Mouse (Mus musculus): ENCODE data around the gene Ankrd23.

The Ankrd23 gene

GRCm38 (mm10) chr1:36562388-36562787, 25.7 kb upstream of the Ankrd23 start:
- no peak for DNase-seq

GRCm38 (mm10) chr1:36560903-36561302, 24.2 kb upstream of the Ankrd23 start:
- DNase-seq = no peak

- no peak for DNase-seq
Measured at GRCm38 (mm10) chr1:36559888-36560287, 23.2 kb upstream of the Ankrd23 start.

- no peak for DNase-seq
Measured at GRCm38 (mm10) chr1:36559256-36559655, 22.6 kb upstream of the Ankrd23 start.

- peak; percentile 33 to 51 for DNase-seq
Measured at GRCm38 (mm10) chr1:36558031-36558993, 21.6 kb upstream of the Ankrd23 start, which contains the start of gene Sema4c. TSS of gene Sema4c (minus strand) at chr1:36558349.

- DNase-seq = peak; percentile 34 to 48
Measured at GRCm38 (mm10) chr1:36557457-36558011, 20.9 kb upstream of the Ankrd23 start.

GRCm38 (mm10) chr1:36556553-36557456, 20.1 kb upstream of the Ankrd23 start:
- peak; percentile 54 to 77 for DNase-seq

GRCm38 (mm10) chr1:36555798-36556395, 19.2 kb upstream of the Ankrd23 start:
- DNase-seq = no peak

DNA sequence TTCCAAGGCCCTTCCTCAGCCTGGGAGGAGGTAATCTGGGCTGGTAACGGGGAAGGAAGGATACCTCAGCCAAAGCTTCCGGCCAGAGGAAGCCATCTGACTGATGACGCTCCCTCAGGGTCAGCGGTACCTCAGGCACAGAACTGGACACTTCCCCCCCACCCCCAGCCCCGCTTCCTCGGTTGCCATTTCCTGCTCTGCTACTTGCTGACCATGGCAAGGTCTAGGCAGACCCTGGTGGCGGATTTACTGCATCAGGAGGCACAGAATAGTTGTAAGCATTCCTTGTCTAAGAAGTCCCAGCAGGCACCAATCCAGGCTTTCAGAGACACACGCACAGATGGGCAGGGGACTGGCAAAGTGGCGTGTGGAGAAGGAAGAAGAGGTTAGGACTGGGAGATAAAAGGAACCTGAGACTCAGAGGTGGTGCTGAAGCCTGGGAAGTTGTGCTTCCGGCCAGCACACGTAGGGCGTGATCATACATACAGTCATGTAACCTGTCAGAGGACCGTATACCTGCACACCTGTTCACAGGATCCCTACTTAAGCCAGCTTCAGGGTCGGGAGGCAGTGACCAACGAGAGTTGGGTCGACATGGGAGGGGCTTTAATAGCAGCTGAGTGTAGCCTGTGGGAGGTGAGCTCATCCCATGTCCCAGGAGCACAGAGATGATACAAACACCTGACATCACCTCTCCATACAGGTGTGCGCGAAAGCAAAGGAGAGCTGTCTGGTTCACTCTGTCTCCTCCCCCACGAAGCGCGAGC, 18.1 kb upstream of the Ankrd23 start:
- no peak for DNase-seq

- no peak for DNase-seq
Measured at GRCm38 (mm10) chr1:36552506-36552905, 15.8 kb upstream of the Ankrd23 start.

DNA sequence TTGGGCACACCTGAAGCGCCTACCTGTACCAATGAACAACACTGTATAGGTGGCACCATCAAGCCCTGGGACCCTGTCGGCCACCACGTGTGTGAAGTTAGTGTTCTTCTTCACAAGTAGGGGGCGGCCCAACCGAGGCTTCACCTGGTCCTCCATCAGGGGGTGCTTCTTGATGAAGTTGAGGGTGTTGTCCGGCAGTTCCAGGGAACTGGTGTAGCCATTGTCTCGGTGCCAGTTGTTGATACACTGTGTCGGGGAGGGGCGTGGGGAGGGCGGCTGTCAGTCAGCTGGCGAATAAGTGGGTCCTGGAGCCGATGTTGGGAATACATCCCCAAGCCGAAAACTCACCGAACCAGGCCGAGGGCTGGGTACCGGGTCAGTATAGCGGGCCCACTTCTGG, 15.2 kb upstream of the Ankrd23 start:
- DNase-seq = no peak

DNA sequence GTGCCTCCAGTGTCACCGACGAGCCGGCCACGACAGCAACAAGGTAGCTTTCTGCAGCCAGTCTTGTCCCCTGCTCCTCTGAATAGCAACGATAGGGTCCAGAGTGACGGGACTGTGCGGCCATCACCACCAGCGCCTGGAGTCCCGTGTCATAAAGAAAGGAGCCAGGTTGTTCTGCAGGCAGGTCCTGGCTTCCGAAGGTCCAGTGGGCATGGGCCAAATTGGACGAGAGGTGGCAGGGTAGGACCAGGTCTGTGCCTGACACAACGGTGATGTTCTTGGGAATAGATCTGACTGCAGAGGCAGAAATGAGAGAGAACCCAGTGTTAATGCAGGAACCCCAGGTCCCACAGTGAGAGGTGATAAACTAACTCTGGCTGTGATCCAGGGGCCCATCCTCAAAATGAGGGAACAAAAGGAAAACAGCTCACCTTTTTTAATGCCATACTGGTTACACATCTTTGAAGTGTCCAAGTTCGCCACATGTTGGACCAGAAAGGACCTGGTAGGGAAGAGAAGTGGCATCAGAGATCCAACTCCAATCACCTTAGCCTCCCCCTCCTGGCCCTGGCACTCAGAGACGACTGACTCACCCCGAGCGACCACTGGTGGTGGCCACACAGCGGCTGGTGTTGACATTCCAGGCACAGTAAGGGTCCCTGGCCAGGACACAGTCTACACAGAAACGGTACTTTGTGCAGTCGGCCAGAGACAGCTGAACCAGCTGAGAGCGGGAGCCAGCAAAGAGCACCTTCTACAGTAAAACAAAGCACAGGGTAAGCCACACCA, 13.6 kb upstream of the Ankrd23 start:
- no peak for DNase-seq

DNA sequence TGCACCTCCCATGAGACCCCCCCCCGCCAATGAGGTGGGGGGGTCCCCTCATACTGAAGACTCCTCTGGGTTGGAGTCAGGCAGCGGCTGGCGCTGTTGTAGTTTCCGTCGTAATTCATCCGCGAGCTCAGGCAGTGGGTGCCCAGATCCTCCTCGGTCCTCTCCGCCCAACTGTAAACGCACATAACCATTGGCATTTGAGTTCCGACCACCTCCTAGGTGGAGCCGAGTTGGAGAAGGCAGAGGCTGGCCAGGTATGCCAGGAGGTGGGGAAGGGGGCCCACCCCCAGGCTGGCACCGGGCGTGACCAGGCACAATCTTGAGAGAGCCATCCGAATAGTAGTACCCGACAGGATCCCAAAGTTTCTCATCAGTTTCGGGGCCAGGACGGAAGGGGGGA, 12.8 kb upstream of the Ankrd23 start:
- DNase-seq = no peak

- no peak for DNase-seq
Measured at GRCm38 (mm10) chr1:36548771-36549170, 12.1 kb upstream of the Ankrd23 start.

DNA sequence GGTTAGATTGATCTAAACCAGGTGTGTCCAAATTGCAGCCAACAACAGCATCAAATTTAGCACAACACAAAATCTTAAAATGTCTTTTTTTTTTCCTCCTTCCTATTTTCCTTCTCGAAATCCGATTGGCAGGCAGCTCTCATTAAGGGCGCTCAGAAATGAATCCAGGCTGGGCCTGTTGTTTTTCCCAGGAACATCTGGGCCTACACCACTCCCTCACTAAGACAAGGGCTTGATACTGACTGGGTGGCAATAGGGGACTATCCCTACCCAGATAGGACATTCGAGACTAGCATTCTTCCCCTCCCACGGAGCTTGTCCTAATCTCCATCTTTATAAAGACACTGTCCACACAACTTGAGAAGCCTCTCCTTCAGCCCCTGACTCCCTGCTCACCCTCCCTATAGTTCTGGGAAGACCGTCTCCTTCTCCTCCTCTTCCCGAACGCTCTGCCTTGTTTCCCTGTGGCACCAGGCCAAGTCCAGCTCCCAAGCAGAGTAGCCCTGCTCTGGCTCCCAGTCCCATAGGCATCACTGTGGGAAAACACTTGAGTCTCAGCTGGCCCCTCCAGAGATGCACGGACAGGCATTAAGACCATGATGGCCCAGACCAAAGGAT, 11.4 kb upstream of the Ankrd23 start:
- no peak for DNase-seq

GRCm38 (mm10) chr1:36546888-36547471, 10.3 kb upstream of the Ankrd23 start, which contains the start of gene Ankrd39:
TSS of gene Ankrd39 (minus strand) at chr1:36547445.
- peak; percentile 90 to 93 for DNase-seq

DNA sequence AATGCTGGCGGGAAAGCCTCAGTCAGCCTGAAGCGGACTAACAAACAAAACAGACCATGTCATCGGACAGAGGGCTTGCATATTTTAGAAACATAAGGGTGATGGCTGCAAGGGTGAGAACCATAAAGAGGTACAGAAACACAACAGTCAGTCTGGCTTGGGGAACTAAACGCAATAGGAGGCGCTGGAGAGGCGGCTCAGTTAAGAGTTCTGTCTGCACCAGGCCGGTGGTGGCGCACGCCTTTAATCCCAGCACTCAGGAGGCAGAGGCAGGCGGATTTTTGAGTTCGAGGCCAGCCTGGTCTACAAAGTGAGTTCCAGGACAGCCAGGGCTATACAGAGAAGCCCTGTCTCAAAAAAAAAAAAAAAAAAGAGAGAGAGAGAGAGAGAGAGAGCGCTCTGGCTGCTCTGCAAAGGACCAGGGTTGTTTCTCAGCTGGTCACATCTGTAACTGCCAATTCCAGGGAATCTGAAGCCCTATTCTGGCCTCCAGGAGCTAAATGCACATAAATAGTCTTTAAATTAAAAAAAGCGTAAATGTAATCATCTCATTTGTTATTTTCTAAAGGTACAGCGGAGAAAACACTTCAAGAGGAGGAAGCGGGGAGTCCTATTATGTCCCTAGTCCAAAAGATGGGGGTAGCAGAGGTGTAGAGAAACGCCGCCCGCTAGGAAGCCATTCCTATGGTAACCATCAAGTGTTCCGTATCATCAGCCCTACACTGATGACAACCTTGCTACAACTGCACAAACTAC, 9.3 kb upstream of the Ankrd23 start:
- DNase-seq = peak in 1 of 2 experiments; percentile 45

DNA sequence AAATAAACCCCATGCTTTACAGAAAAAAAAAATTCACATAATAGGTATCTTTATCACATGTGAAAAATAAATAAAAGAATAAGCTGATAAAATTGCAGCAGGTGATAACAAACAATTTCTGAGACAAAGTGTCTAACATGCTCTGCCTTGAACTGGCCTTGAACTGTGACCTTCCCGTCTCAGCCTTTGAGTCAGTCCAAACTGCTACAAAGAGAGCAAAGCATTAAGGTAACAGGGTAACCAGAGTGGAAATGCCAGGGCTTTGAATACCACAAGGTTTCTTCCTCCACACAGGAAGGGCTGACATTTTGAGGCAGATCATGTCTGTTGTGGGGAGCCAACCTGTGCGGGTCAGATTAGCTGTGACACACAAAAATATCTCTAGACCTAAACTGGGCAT, 8.7 kb upstream of the Ankrd23 start:
- DNase-seq = no peak

GRCm38 (mm10) chr1:36542925-36543324, 6.2 kb upstream of the Ankrd23 start:
- DNase-seq = no peak
